Mouse (Mus musculus): Measurements from ENCODE around the gene Imp3.

Gene Imp3

GRCm38 (mm10) chr9:56961591-56961990, 24.3 kb downstream of the Imp3 start:
- DNase-seq (ENCODE audit: low read depth, low spot score), result no peak

GRCm38 (mm10) chr9:56970158-56970557, 32.9 kb downstream of the Imp3 start:
- no peak for DNase-seq (ENCODE audit: low read depth, low spot score)

GRCm38 (mm10) chr9:56973960-56974524, 36.8 kb downstream of the Imp3 start:
- DNase-seq (ENCODE audit: low read depth, low spot score), result no peak

- DNase-seq (ENCODE audit: low read depth, low spot score), result no peak
These were observed 37.9 kb downstream of the Imp3 start for GRCm38 (mm10) chr9:56975199-56975598.

GRCm38 (mm10) chr9:56980186-56980585, 42.9 kb downstream of the Imp3 start:
- no peak for DNase-seq (ENCODE audit: low read depth, low spot score)

- no peak for DNase-seq (ENCODE audit: low read depth, low spot score)
These were observed 44.2 kb downstream of the Imp3 start for GRCm38 (mm10) chr9:56981502-56981901.
